Mouse (Mus musculus) kidney, postnatal 0 days (tissue): ENCODE measurements around the gene Gm9918. TPM values are rescaled to one million over a fixed set of nuclear protein-coding genes. Genes with fewer than 3 reads are reported as not detected.

ENCODE experiments used
- ATAC-seq: fragments of 200-750 bp; cut with Nextera tagmentation; replicated peaks from 2 replicates; pipeline ENCODE4 v1.8.0; 2017; ENCODE audit warnings: low read depth, moderate number of reproducible peaks, moderate TSS enrichment, moderate library complexity; ENCODE audit not compliant: low FRiP score
- DNase-seq: peaks from one replicate; pipeline ENCODE4 v3.0.0-alpha.2; 2016; ENCODE audit warnings: low spot score
- H3K27ac ChIP-seq: fragments of 300-500 bp; sonication (generic); 2 replicates; pipeline ENCODE4 v1.5.1; 2014; ENCODE audit warnings: mild to moderate bottlenecking
- H3K27me3 ChIP-seq: fragments of 300-500 bp; sonication (generic); 2 replicates; pipeline ENCODE4 v1.6.1; 2014; ENCODE audit warnings: low read length, mixed read lengths; ENCODE audit not compliant: insufficient read depth
- H3K36me3 ChIP-seq: fragments of 300-500 bp; sonication (generic); 2 replicates; pipeline ENCODE4 v1.6.1; 2014; ENCODE audit warnings: low read length, mixed read lengths; ENCODE audit not compliant: insufficient read depth
- H3K4me1 ChIP-seq: fragments of 300-500 bp; sonication (generic); replicated peaks from 2 replicates; pipeline ENCODE4 v1.6.1; 2014; ENCODE audit warnings: antibody characterized with exemption, low read length, mixed read lengths; ENCODE audit not compliant: insufficient read depth
- H3K4me2 ChIP-seq: fragments of 300-500 bp; sonication (generic); 2 replicates; pipeline ENCODE4 v1.6.1; 2014; ENCODE audit warnings: mild to moderate bottlenecking, low read length, moderate library complexity, mixed read lengths
- H3K4me3 ChIP-seq: fragments of 300-500 bp; sonication (generic); replicated peaks from 2 replicates; pipeline ENCODE4 v1.5.1; 2014; ENCODE audit warnings: low read depth, low read length
- H3K9ac ChIP-seq: fragments of 300-500 bp; sonication (generic); 2 replicates; pipeline ENCODE4 v1.6.1; 2014; ENCODE audit warnings: low read depth, low read length
- H3K9me3 ChIP-seq: fragments of 300-500 bp; sonication (generic); replicated peaks from 2 replicates; pipeline ENCODE4 v1.6.1; 2016; ENCODE audit warnings: low read length, inconsistent platforms, mixed read lengths
- CTCF ChIP-seq: IDR thresholded peaks from 2 replicates; pipeline ENCODE4 v1.5.1; 2016; ENCODE audit warnings: antibody characterized with exemption, low read depth, mild to moderate bottlenecking, moderate library complexity
- WGBS: fragments of 180-500 bp; shearing (Covaris S2); extraction: QIAGEN DNeasy Blood & Tissue Kit; methylation state at CpG from one replicate; pipeline ENCODE4 v1.1.7; 2014; 5-methylcytosine and 5-hydroxymethylcytosine counted together
- polyA plus RNA-seq: library from polyadenylated mRNA; unstranded; fragments of >200 nt; fragmentation: Nextera tagmentation; extraction: Ambion mirVana; gene quantifications from 2 replicates; pipeline ENCODE4 v1.2.1, GENCODE M21; 2015

The Gm9918 gene
- polyA plus RNA-seq, 1 experiment from 2014 or later: 0.38 TPM

- DNase-seq (no peak), ATAC-seq (no peak)
- no peak for TF ChIP-seq CTCF
- Histone ChIP-seq H3K9me3 (no peaks in the 10 kb centered on the region), H3K36me3 (no peaks in the 10 kb centered on the region), H3K4me3 (peak overlapping the region; percentile 70), H3K4me2 (peak overlapping the region; percentile 69), H3K27ac (peak overlapping the region; percentile 60), H3K9ac (peak overlapping the region; percentile 68), H3K4me1 (peaks cover 25% of the 10 kb centered on the region), H3K27me3 (no peaks in the 10 kb centered on the region)
- 10% methylated on average over 22 of the region's 22 CpGs for WGBS
These were observed 13.7 kb upstream of the Gm9918 start for GRCm38 (mm10) chr15:102256431-102257201.

GRCm38 (mm10) chr15:102257202-102258075 is 12.9 kb upstream of the Gm9918 start, which contains the start of gene Rarg:
Gene Rarg, minus strand, starts transcription at chr15:102257517.
- Histone ChIP-seq H3K9ac (peak within 1 kb of the TSS; percentile 68), H3K4me2 (peak within 1 kb of the TSS; percentile 69), H3K27ac (peak within 1 kb of the TSS; percentile 60), H3K36me3 (no peaks in the 10 kb centered on the region), H3K4me3 (peak within 1 kb of the TSS; percentile 70), H3K27me3 (no peaks in the 10 kb centered on the region), H3K9me3 (no peaks in the 10 kb centered on the region), H3K4me1 (peaks cover 25% of the 10 kb centered on the region)
- ATAC-seq: peak; percentile 75
- peak; percentile 55 for DNase-seq
- 2% methylated on average over 41 of the region's 46 CpGs for WGBS
- no peak for TF ChIP-seq CTCF

GRCm38 (mm10) chr15:102258076-102258470 is 12.3 kb upstream of the Gm9918 start:
- no peaks in the 10 kb centered on the region for H3K27me3 ChIP-seq
- H3K36me3 ChIP-seq: no peaks in the 10 kb centered on the region
- WGBS: 17% methylated on average over 12 of the region's 12 CpGs
- ATAC-seq (no peak), DNase-seq (no peak)
- no peaks in the 10 kb centered on the region for H3K9me3 ChIP-seq
- peak overlapping the region; percentile 68; the same call in 1 of the 2 replicates for H3K9ac ChIP-seq
- H3K4me1 ChIP-seq: peaks cover 25% of the 10 kb centered on the region
- peak overlapping the region; percentile 69 for H3K4me2 ChIP-seq
- peak overlapping the region; percentile 60 for H3K27ac ChIP-seq
- H3K4me3 ChIP-seq: peak overlapping the region; percentile 70
- TF ChIP-seq CTCF: no peak

- TF ChIP-seq CTCF: no peak
- ATAC-seq (no peak), DNase-seq (no peak)
- H3K9ac ChIP-seq: no peak overlapping the region
- H3K36me3 ChIP-seq: no peaks in the 10 kb centered on the region
- H3K4me1 ChIP-seq: peaks cover 25% of the 10 kb centered on the region
- no peak overlapping the region for H3K27ac ChIP-seq
- H3K9me3 ChIP-seq: no peaks in the 10 kb centered on the region
- no peak overlapping the region for H3K4me3 ChIP-seq
- 29% methylated on average over 11 of the region's 11 CpGs for WGBS
- H3K4me2 ChIP-seq: no peak overlapping the region
- no peaks in the 10 kb centered on the region for H3K27me3 ChIP-seq
These were observed 11.6 kb upstream of the Gm9918 start for GRCm38 (mm10) chr15:102258581-102259253.

- H3K27me3 ChIP-seq: no peaks in the 10 kb centered on the region
- no peak overlapping the region for H3K4me2 ChIP-seq
- no peaks in the 10 kb centered on the region for H3K36me3 ChIP-seq
- 35% methylated on average over 7 of the region's 7 CpGs for WGBS
- H3K27ac ChIP-seq: no peak overlapping the region
- H3K4me3 ChIP-seq: no peak overlapping the region
- ATAC-seq (no peak), DNase-seq (no peak)
- no peaks in the 10 kb centered on the region for H3K9me3 ChIP-seq
- H3K9ac ChIP-seq: no peak overlapping the region
- TF ChIP-seq CTCF: no peak
- H3K4me1 ChIP-seq: peaks cover 10% of the 10 kb centered on the region; the same call in 1 of the 2 replicates
These were observed 7.8 kb upstream of the Gm9918 start for GRCm38 (mm10) chr15:102262582-102262981.

GRCm38 (mm10) chr15:102263037-102263436 is 7.3 kb upstream of the Gm9918 start:
- Histone ChIP-seq H3K27ac (no peak overlapping the region), H3K4me1 (peaks cover 6% of the 10 kb centered on the region; the same call in 1 of the 2 replicates), H3K4me2 (no peak overlapping the region), H3K9ac (no peak overlapping the region), H3K9me3 (no peaks in the 10 kb centered on the region), H3K36me3 (no peaks in the 10 kb centered on the region), H3K4me3 (no peak overlapping the region), H3K27me3 (no peaks in the 10 kb centered on the region)
- no peak for DNase-seq
- no peak for ATAC-seq
- no peak for TF ChIP-seq CTCF
- 89% methylated on average over 2 of the region's 2 CpGs for WGBS
